Mouse (Mus musculus): Measurements from ENCODE around the gene Cav1. TPM values are rescaled to one million over a fixed set of nuclear protein-coding genes. Genes with fewer than 3 reads are reported as not detected.

Cav1 gene
- not detected in 2 replicates for total RNA-seq (2017)

- ATAC-seq (replicated peaks; ENCODE audit: low read depth, poor library complexity, severe bottlenecking) = peak; percentile 53
Observed at GRCm38 (mm10) chr6:17305954-17306601, at the start of gene Cav1. TSS of gene Cav1 (plus strand) at chr6:17306335.

GRCm38 (mm10) chr6:17258142-17258541, 48.0 kb upstream of the Cav1 start:
- no peak for ATAC-seq (replicated peaks; ENCODE audit: low read depth, poor library complexity, severe bottlenecking)

DNA sequence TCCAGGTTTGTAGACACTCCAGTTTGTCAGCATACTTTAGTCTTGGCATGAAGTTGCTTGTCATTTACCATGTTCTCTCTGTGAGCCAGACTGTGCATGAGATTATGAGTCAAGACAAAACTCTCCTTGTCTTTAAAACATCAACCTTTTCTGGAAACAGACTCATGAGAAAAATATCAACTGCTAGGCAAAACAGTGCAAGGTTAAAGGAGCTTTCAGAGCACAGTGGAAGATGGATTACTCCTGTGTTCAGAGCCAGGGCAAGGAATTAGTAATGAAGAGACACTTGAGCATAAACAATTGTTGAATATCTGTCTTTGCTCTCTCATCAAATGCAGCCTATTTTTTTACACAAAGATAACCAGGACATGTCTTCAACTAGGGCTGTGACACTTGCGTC, 47.2 kb upstream of the Cav1 start:
- ATAC-seq (replicated peaks; ENCODE audit: low read depth, poor library complexity, severe bottlenecking) = no peak

DNA sequence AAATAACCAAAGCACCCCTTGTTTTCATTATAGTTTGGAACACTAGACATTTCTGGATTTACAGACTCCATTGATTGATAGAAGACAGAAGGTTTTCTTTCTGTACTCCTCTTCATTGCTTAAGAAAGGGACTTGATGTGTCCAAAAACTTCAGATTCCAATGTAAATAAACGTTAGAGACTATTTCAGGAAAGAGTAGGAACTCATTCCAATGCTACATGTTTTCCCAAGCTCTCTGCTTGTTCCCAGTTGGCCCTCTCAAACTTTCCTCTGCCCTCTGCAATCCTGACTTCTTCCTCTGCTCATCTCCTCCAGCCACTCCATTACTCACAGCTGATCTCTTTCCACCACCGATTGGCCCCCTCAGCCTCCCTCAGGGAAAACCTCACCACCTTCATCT, 43.3 kb upstream of the Cav1 start:
- ATAC-seq (replicated peaks; ENCODE audit: low read depth, poor library complexity, severe bottlenecking) = no peak

DNA sequence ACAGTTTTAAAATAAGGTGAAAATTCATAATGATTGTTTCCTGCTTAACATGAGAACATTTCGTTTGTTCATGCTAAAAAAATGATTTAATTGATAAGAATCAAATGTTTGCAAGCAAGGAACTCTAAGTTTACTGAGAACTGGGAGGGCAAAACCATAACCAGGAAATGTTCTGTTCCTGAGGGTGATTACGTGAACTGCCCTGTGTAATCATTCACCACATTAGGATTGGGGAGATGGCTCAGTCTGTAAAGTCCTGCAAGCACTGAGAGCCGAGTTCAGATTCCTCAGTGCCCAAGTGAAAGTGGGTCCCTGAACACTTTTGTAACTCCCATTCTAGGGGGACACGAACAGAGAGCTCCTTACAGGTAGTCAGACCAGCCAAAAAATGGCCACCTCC, 41.1 kb upstream of the Cav1 start:
- no peak for ATAC-seq (replicated peaks; ENCODE audit: low read depth, poor library complexity, severe bottlenecking)

DNA sequence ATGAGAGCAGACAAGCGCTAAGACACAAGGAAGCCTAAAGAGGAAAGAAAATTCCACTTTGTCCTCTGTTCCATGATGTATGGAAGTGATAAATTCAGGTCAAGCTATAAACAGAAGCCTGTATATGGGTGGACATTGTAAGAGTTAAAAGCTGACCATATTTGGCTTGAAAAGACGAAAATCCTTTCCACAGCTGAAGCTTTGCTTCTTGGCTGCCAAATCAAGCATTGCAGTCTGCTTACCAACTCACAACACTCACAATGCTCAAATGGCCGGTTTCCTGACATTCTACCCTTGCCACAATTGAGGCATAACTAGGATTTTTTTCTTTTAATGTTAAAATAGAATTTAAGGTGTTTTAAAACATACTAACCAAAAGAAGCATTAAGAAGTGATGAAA, 39.7 kb upstream of the Cav1 start:
- no peak for ATAC-seq (replicated peaks; ENCODE audit: low read depth, poor library complexity, severe bottlenecking)

GRCm38 (mm10) chr6:17278366-17278765, 27.8 kb upstream of the Cav1 start:
- no peak for ATAC-seq (replicated peaks; ENCODE audit: low read depth, poor library complexity, severe bottlenecking)

DNA sequence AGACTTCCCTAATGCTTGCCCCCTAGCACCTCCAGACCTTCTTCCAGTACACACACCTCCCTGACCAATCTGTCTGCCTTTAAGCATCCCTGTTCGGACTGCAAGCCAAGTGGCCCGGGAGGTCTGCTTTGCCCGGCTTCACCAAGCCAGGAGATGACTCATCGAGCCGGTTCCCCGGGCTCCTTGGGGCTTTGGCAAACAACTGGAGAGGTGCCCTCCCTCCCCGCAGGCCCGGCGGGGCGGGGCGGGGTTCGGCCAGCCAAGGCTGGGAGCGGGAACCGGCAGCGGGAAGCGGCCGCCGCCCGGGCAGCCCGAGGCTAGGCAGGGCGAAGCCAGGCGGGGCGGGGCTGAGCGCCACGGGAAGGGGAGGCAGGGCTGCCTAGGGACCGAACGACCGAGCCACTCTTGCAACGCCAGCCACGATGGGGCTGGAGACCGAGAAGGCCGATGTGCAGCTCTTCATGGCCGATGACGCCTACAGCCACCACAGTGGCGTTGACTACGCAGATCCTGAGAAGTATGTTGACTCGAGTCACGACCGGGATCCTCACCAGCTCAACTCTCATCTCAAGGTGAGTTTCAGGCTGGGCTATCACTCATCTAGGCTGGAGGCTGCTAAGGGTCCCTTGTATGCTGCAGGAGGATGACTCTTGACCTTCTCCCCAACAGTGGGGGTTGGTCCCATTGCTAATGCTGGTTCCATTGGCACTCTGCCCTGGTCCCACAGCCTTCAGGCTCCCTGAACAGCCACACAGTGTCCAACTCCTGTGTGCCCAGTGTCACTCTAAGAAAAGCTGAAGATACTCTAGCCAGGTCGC, 25.0 kb upstream of the Cav1 start, which contains the start of gene Cav2:
Cav2 (plus strand) TSS at position 247 of the 818 bp plus-strand sequence.
- peak; percentile 69 for ATAC-seq (replicated peaks; ENCODE audit: low read depth, poor library complexity, severe bottlenecking)

DNA sequence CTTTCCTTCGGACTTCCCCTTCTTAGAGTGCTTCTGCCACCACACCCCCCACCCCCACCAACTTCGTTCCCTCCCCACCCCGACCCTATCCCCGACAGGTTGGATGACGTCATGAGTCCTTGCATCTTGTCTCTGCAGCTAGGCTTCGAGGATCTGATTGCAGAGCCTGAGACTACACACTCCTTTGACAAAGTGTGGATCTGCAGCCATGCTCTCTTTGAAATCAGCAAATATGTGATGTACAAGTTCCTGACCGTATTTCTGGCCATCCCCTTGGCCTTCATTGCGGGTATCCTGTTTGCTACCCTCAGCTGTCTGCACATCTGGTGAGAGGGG, 24.4 kb upstream of the Cav1 start:
- no peak for ATAC-seq (replicated peaks; ENCODE audit: low read depth, poor library complexity, severe bottlenecking)

GRCm38 (mm10) chr6:17282159-17282558, 24.0 kb upstream of the Cav1 start:
- no peak for ATAC-seq (replicated peaks; ENCODE audit: low read depth, poor library complexity, severe bottlenecking)

DNA sequence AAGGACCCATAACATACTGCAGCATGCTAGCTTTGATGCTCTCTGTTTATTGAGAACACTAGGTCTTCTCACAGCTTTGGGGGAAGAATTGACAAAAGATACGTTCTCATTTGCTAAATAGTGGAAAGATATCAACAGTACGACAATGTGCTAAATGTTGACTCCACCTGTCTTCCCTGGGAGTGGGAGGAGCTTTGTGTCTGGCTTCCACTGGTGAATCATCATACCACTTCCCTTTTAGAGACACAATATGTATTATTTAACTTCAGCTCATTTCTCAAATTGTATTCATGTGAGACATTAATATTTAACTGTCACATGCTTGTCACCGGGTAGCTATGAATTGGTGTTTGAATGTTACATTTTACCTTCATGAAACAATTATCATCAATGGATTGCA, 22.3 kb upstream of the Cav1 start:
- peak; percentile 55 for ATAC-seq (replicated peaks; ENCODE audit: low read depth, poor library complexity, severe bottlenecking)

- peak; percentile 78 for ATAC-seq (replicated peaks; ENCODE audit: low read depth, poor library complexity, severe bottlenecking)
Observed at GRCm38 (mm10) chr6:17286381-17286780, 19.8 kb upstream of the Cav1 start.

- no peak for ATAC-seq (replicated peaks; ENCODE audit: low read depth, poor library complexity, severe bottlenecking)
Observed at GRCm38 (mm10) chr6:17295116-17295515, 11.0 kb upstream of the Cav1 start.

DNA sequence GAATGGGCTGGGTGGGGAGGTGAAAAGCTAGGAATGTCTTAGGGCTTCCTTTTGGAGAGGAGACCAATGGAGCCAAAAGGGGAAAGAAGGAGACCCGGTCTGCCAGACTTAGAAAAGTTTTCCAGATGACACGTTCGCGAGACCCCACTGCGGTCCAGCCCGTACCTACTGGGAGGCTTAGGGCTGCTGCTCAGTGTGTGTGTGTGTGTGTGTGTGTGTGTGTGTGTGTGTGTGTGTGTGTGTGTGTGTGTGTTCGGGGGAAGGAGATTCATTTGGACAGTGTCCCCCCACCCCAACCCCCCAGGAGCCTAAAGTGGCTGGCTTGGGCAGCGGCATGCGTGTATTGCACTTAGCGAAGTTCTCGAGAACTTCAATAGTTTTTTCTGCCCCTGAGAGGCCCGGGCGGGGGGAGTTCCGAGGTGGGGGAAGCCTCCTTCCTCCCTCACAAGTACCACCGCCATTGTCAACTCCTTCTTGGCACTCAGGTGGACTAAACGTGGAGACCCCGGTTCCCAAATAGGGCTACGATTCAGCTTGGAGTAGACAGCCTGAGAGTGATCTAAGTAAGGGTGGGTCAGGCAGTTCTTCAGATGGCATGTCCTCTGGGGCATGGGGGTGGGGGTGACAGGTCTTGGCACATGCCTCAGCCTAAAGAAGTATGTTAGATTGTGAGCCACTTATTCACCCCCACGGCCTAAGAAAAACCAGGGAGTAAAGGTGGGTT, 629 bp downstream of the Cav1 start:
- ATAC-seq (replicated peaks; ENCODE audit: low read depth, poor library complexity, severe bottlenecking) = peak; percentile 15

DNA sequence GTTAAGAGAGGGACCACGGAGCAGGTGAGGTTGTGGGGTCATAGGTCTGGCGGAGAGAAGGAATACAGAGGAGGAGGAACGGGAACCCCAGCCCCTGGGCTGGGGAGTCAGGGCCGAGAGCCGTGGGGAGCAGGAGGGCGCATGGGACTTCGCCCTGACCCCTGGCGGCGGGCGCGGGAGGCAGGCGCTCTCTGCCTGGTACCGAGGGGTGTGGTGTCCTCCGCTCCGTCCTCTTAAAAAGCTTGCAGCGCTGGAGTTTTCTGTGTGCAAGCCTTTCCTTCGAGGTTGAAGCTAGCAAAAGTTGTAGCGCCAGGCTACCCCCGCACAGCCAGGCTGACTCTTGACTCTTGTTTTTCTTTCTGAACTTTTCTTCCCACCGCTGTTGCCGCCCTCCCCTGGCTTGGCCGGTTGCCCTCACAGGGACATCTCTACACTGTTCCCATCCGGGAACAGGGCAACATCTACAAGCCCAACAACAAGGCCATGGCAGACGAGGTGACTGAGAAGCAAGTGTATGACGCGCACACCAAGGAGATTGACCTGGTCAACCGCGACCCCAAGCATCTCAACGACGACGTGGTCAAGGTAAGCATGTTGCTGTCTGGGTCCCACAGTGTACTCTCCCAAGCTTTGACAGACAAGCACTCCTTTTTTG, 1.5 kb downstream of the Cav1 start:
- peak; percentile 94 for ATAC-seq (replicated peaks; ENCODE audit: low read depth, poor library complexity, severe bottlenecking)

GRCm38 (mm10) chr6:17308661-17309060, 2.5 kb downstream of the Cav1 start:
- no peak for ATAC-seq (replicated peaks; ENCODE audit: low read depth, poor library complexity, severe bottlenecking)

DNA sequence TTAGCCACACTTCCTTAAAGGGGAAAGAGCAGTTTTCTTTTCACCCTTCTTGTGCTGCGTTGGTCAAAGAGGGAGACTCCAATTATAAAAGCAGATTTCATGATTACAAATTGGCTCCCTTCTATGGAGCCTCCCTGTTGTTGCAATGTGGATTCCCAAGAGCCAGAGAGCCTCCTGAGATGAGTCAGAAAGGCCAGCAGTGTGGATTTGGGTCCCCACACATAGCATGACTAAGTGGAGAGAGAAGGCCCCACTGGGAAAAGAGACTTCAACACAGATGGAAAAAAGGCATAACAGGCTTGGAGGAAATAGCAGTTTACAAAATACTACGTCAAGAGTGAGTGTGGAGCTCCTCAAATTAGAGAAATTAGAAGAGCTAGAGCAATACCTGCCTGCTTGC, 3.1 kb downstream of the Cav1 start:
- no peak for ATAC-seq (replicated peaks; ENCODE audit: low read depth, poor library complexity, severe bottlenecking)

- no peak for ATAC-seq (replicated peaks; ENCODE audit: low read depth, poor library complexity, severe bottlenecking)
Observed at GRCm38 (mm10) chr6:17314241-17314640, 8.1 kb downstream of the Cav1 start.

- no peak for ATAC-seq (replicated peaks; ENCODE audit: low read depth, poor library complexity, severe bottlenecking)
Observed at GRCm38 (mm10) chr6:17314659-17315616, 8.8 kb downstream of the Cav1 start.

Measured in common myeloid progenitor, adult 5-6 weeks (primary cell).